Mouse (Mus musculus) liver, embryonic 11.5 days (tissue): ENCODE measurements at regions not wholly inside any gene's neighbourhood (a gene's known extent, or its start where the extent isn't known, plus 50 kb on each side); places are given as distances from the start of the nearest gene placed in this dataset.

Experiments used
- ATAC-seq: fragments of 200-750 bp; cut with Nextera tagmentation; replicated peaks from 2 replicates; pipeline ENCODE4 v1.8.0; 2017; ENCODE audit warnings: moderate number of reproducible peaks, mild to moderate bottlenecking, moderate TSS enrichment, moderate library complexity; ENCODE audit not compliant: low FRiP score
- DNase-seq: peaks from one replicate; pipeline ENCODE4 v3.0.0-alpha.2; 2017; ENCODE audit warnings: low spot score
- H3K27ac ChIP-seq: fragments of 300-500 bp; sonication (generic); 2 replicates; pipeline ENCODE4 v1.5.1; 2014; ENCODE audit warnings: mild to moderate bottlenecking, low read depth, low read length, control low read depth
- H3K27me3 ChIP-seq: fragments of 300-500 bp; sonication (generic); replicated peaks from 2 replicates; pipeline ENCODE4 v1.6.1; 2014; ENCODE audit warnings: low read length, mixed read lengths; ENCODE audit not compliant: control insufficient read depth, insufficient read depth
- H3K36me3 ChIP-seq: fragments of 300-500 bp; sonication (generic); 2 replicates; pipeline ENCODE4 v1.6.1; 2014; ENCODE audit warnings: mild to moderate bottlenecking, low read length, moderate library complexity, mixed read lengths; ENCODE audit not compliant: control insufficient read depth, insufficient read depth
- H3K4me1 ChIP-seq: fragments of 300-500 bp; sonication (generic); replicated peaks from 2 replicates; pipeline ENCODE4 v1.6.1; 2014; ENCODE audit warnings: low read length, mixed read lengths; ENCODE audit not compliant: control insufficient read depth, insufficient read depth
- H3K4me2 ChIP-seq: fragments of 300-500 bp; sonication (generic); 2 replicates; pipeline ENCODE4 v1.6.1; 2014; ENCODE audit warnings: mild to moderate bottlenecking, control low read depth, moderate library complexity
- H3K4me3 ChIP-seq: fragments of 300-500 bp; sonication (generic); 2 replicates; pipeline ENCODE4 v1.5.1; 2014; ENCODE audit warnings: low read depth, low read length, control low read depth
- H3K9ac ChIP-seq: fragments of 300-500 bp; sonication (generic); 2 replicates; pipeline ENCODE4 v1.6.1; 2014; ENCODE audit warnings: low read depth, low read length, control low read depth
- H3K9me3 ChIP-seq: fragments of 300-500 bp; sonication (generic); 2 replicates; pipeline ENCODE4 v1.6.1; 2016; ENCODE audit warnings: low read length, inconsistent platforms, mixed read lengths; ENCODE audit not compliant: control insufficient read depth
- WGBS: fragments of 180-500 bp; shearing (Covaris S2); extraction: QIAGEN DNeasy Blood & Tissue Kit; methylation state at CpG from one replicate; pipeline ENCODE4 v1.1.7; 2014; 5-methylcytosine and 5-hydroxymethylcytosine counted together

DNA sequence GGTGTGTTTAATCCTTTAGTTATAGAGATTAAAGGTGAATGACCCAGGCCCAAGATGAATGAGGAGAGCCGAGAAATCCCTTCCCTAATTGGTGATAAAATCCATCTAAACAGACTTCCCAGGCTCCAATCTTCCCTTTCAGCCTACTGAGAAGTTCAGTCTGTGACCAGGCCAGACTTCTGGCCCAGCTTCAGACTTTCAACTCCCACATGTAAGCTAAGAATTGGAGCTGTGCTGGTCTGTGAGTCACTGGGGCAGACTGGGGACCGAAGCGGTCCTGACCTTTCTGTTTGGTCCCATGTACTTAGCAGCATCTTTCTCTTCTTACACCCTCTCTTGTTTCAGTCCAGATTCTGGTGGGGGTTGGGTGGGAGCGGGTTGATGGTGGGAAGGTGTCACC lies 50.3 kb upstream of the Ankrd55 start:
- Histone ChIP-seq H3K27ac (no peak overlapping the region), H3K36me3 (no peaks in the 10 kb centered on the region), H3K4me3 (no peak overlapping the region), H3K9ac (no peak overlapping the region), H3K4me1 (no peaks in the 10 kb centered on the region), H3K27me3 (no peaks in the 10 kb centered on the region), H3K9me3 (no peaks in the 10 kb centered on the region), H3K4me2 (no peak overlapping the region)
- 63% methylated on average over 4 of the region's 4 CpGs for WGBS
- DNase-seq (no peak), ATAC-seq (no peak)
